Mouse (Mus musculus) neural tube, embryonic 11.5 days (tissue): ENCODE results near the gene Prr19. TPM values are rescaled to one million over a fixed set of nuclear protein-coding genes. Genes with fewer than 3 reads are reported as not detected.

Experiments used
- ATAC-seq: fragments of 200-750 bp; cut with Nextera tagmentation; 2 replicates; pipeline ENCODE4 v1.8.0; 2017; ENCODE audit warnings: moderate number of reproducible peaks, mild to moderate bottlenecking, moderate TSS enrichment, moderate library complexity; ENCODE audit not compliant: insufficient read depth, low FRiP score, low TSS enrichment
- DNase-seq: peaks from one replicate; pipeline ENCODE4 v3.0.0-alpha.2; 2015; ENCODE audit warnings: low spot score
- H3K27ac ChIP-seq: fragments of 300-500 bp; sonication (generic); 2 replicates; pipeline ENCODE4 v1.5.1; 2014; ENCODE audit warnings: low read depth, mild to moderate bottlenecking, low read length
- H3K27me3 ChIP-seq: fragments of 300-500 bp; sonication (generic); 2 replicates; pipeline ENCODE4 v1.6.1; 2014; ENCODE audit warnings: mild to moderate bottlenecking, low read length, mixed read lengths; ENCODE audit not compliant: control insufficient read depth, insufficient read depth
- H3K36me3 ChIP-seq: fragments of 300-500 bp; sonication (generic); 2 replicates; pipeline ENCODE4 v1.6.1; 2014; ENCODE audit warnings: mild to moderate bottlenecking, low read length, moderate library complexity, mixed read lengths; ENCODE audit not compliant: control insufficient read depth, insufficient read depth
- H3K4me1 ChIP-seq: fragments of 300-500 bp; sonication (generic); 2 replicates; pipeline ENCODE4 v1.6.1; 2014; ENCODE audit warnings: low read length, mixed read lengths; ENCODE audit not compliant: control insufficient read depth, insufficient read depth
- H3K4me2 ChIP-seq: fragments of 300-500 bp; sonication (generic); 2 replicates; pipeline ENCODE4 v1.6.1; 2014; ENCODE audit warnings: low read depth, mild to moderate bottlenecking, moderate library complexity
- H3K4me3 ChIP-seq: fragments of 300-500 bp; sonication (generic); 2 replicates; pipeline ENCODE4 v1.5.1; 2014; ENCODE audit warnings: low read depth, low read length
- H3K9ac ChIP-seq: fragments of 300-500 bp; sonication (generic); 2 replicates; pipeline ENCODE4 v1.6.1; 2014; ENCODE audit warnings: mild to moderate bottlenecking, low read length
- H3K9me3 ChIP-seq: fragments of 300-500 bp; sonication (generic); 2 replicates; pipeline ENCODE4 v1.6.1; 2016; ENCODE audit warnings: low read length; ENCODE audit not compliant: control insufficient read depth
- WGBS: fragments of 180-500 bp; shearing (Covaris S2); extraction: QIAGEN DNeasy Blood & Tissue Kit; methylation state at CpG from one replicate; pipeline ENCODE4 v1.1.7; 2014; 5-methylcytosine and 5-hydroxymethylcytosine counted together
- polyA plus RNA-seq: library from polyadenylated mRNA; unstranded; fragments of >200 nt; fragmentation: Nextera tagmentation; extraction: Ambion mirVana; gene quantifications from 2 replicates; pipeline ENCODE4 v1.2.1, GENCODE M21; 2014

The Prr19 gene
- polyA plus RNA-seq, 1 experiment from 2014 or later: 1.0 TPM

- no peak overlapping the region for H3K27ac ChIP-seq
- ATAC-seq: no peak
- WGBS: 95% methylated on average over 12 of the region's 12 CpGs
- no peaks in the 10 kb centered on the region for H3K27me3 ChIP-seq
- no peak for DNase-seq
- no peak overlapping the region for H3K4me3 ChIP-seq
- H3K9me3 ChIP-seq: no peaks in the 10 kb centered on the region
- H3K4me1 ChIP-seq: peaks cover 14% of the 10 kb centered on the region
- no peak overlapping the region for H3K4me2 ChIP-seq
- H3K36me3 ChIP-seq: peaks cover 53% of the 10 kb centered on the region
- no peak overlapping the region for H3K9ac ChIP-seq
Measured at GRCm38 (mm10) chr7:25288011-25288410, 13.2 kb upstream of the Prr19 start.

- no peak overlapping the region for H3K4me3 ChIP-seq
- H3K4me2 ChIP-seq: no peak overlapping the region
- peaks cover 57% of the 10 kb centered on the region for H3K36me3 ChIP-seq
- peaks cover 6% of the 10 kb centered on the region for H3K4me1 ChIP-seq
- no peaks in the 10 kb centered on the region for H3K9me3 ChIP-seq
- ATAC-seq (no peak), DNase-seq (no peak)
- 85% methylated on average over 3 of the region's 3 CpGs for WGBS
- H3K9ac ChIP-seq: no peak overlapping the region
- no peaks in the 10 kb centered on the region for H3K27me3 ChIP-seq
- no peak overlapping the region for H3K27ac ChIP-seq
Measured at GRCm38 (mm10) chr7:25288721-25289120, 12.5 kb upstream of the Prr19 start.

GRCm38 (mm10) chr7:25289925-25290324 is 11.3 kb upstream of the Prr19 start:
- H3K9ac ChIP-seq: no peak overlapping the region
- H3K4me3 ChIP-seq: no peak overlapping the region
- H3K4me2 ChIP-seq: no peak overlapping the region
- H3K4me1 ChIP-seq: no peaks in the 10 kb centered on the region
- WGBS: 95% methylated on average over 3 of the region's 3 CpGs
- H3K27me3 ChIP-seq: no peaks in the 10 kb centered on the region
- H3K27ac ChIP-seq: no peak overlapping the region
- ATAC-seq (no peak), DNase-seq (no peak)
- peaks cover 59% of the 10 kb centered on the region for H3K36me3 ChIP-seq
- no peaks in the 10 kb centered on the region for H3K9me3 ChIP-seq

- 95% methylated on average over 1 of the region's 1 CpGs for WGBS
- Histone ChIP-seq H3K9ac (no peak overlapping the region), H3K4me1 (no peaks in the 10 kb centered on the region), H3K27ac (no peak overlapping the region), H3K4me3 (no peak overlapping the region), H3K27me3 (no peaks in the 10 kb centered on the region), H3K36me3 (peaks cover 56% of the 10 kb centered on the region), H3K4me2 (no peak overlapping the region), H3K9me3 (no peaks in the 10 kb centered on the region)
- DNase-seq (no peak), ATAC-seq (no peak)
Measured at GRCm38 (mm10) chr7:25290463-25290862, 10.7 kb upstream of the Prr19 start.

GRCm38 (mm10) chr7:25290911-25291310 is 10.3 kb upstream of the Prr19 start:
- no peak overlapping the region for H3K4me2 ChIP-seq
- ATAC-seq: no peak
- peaks cover 54% of the 10 kb centered on the region for H3K36me3 ChIP-seq
- H3K9ac ChIP-seq: no peak overlapping the region
- 82% methylated on average over 2 of the region's 2 CpGs for WGBS
- no peaks in the 10 kb centered on the region for H3K9me3 ChIP-seq
- no peak for DNase-seq
- H3K4me3 ChIP-seq: no peak overlapping the region
- no peaks in the 10 kb centered on the region for H3K27me3 ChIP-seq
- no peak overlapping the region for H3K27ac ChIP-seq
- no peaks in the 10 kb centered on the region for H3K4me1 ChIP-seq

- 76% methylated on average over 7 of the region's 7 CpGs for WGBS
- DNase-seq (no peak), ATAC-seq (no peak)
- Histone ChIP-seq H3K36me3 (peaks cover 53% of the 10 kb centered on the region), H3K4me1 (no peaks in the 10 kb centered on the region), H3K9me3 (no peaks in the 10 kb centered on the region), H3K4me2 (no peak overlapping the region), H3K27me3 (no peaks in the 10 kb centered on the region), H3K9ac (no peak overlapping the region), H3K4me3 (no peak overlapping the region), H3K27ac (no peak overlapping the region)
Measured at GRCm38 (mm10) chr7:25292107-25292506, 9.1 kb upstream of the Prr19 start.

GRCm38 (mm10) chr7:25293191-25293739 is 7.9 kb upstream of the Prr19 start:
- H3K4me3 ChIP-seq: no peak overlapping the region
- 85% methylated on average over 10 of the region's 10 CpGs for WGBS
- H3K9me3 ChIP-seq: no peaks in the 10 kb centered on the region

GRCm38 (mm10) chr7:25294495-25294894 is 6.7 kb upstream of the Prr19 start:
- no peaks in the 10 kb centered on the region for H3K9me3 ChIP-seq
- ATAC-seq (no peak), DNase-seq (no peak)
- WGBS: 92% methylated on average over 4 of the region's 4 CpGs
- no peak overlapping the region for H3K4me2 ChIP-seq
- peaks cover 4% of the 10 kb centered on the region; the same call in 1 of the 2 replicates for H3K4me1 ChIP-seq
- H3K36me3 ChIP-seq: peaks cover 31% of the 10 kb centered on the region
- H3K4me3 ChIP-seq: no peak overlapping the region
- no peaks in the 10 kb centered on the region for H3K27me3 ChIP-seq
- H3K9ac ChIP-seq: no peak overlapping the region
- H3K27ac ChIP-seq: no peak overlapping the region

More at GRCm38 (mm10) chr7:25293191-25293739, 7.9 kb upstream of the Prr19 start:
- H3K27ac ChIP-seq: no peak overlapping the region
- H3K9ac ChIP-seq: no peak overlapping the region
- H3K27me3 ChIP-seq: no peaks in the 10 kb centered on the region
- no peak overlapping the region for H3K4me2 ChIP-seq
- H3K36me3 ChIP-seq: peaks cover 44% of the 10 kb centered on the region
- DNase-seq (no peak), ATAC-seq (no peak)
- H3K4me1 ChIP-seq: peaks cover 3% of the 10 kb centered on the region; the same call in 1 of the 2 replicates

- H3K9me3 ChIP-seq: no peaks in the 10 kb centered on the region
- no peak overlapping the region for H3K4me2 ChIP-seq
- H3K36me3 ChIP-seq: peaks cover 26% of the 10 kb centered on the region
- H3K27me3 ChIP-seq: no peaks in the 10 kb centered on the region
- H3K27ac ChIP-seq: no peak overlapping the region
- DNase-seq (no peak), ATAC-seq (no peak)
- WGBS: 91% methylated on average over 12 of the region's 12 CpGs
- peaks cover 4% of the 10 kb centered on the region; the same call in 1 of the 2 replicates for H3K4me1 ChIP-seq
- no peak overlapping the region for H3K9ac ChIP-seq
- no peak overlapping the region for H3K4me3 ChIP-seq
Measured at GRCm38 (mm10) chr7:25294960-25295722, 6.1 kb upstream of the Prr19 start.
